Mouse (Mus musculus) liver, embryonic 11.5 days (tissue): ENCODE measurements around the gene Itm2c. TPM values are rescaled to one million over a fixed set of nuclear protein-coding genes. Genes with fewer than 3 reads are reported as not detected.

Experiments used
- ATAC-seq: fragments of 200-750 bp; cut with Nextera tagmentation; replicated peaks from 2 replicates; pipeline ENCODE4 v1.8.0; 2017; ENCODE audit warnings: moderate number of reproducible peaks, mild to moderate bottlenecking, moderate TSS enrichment, moderate library complexity; ENCODE audit not compliant: low FRiP score
- DNase-seq: peaks from one replicate; pipeline ENCODE4 v3.0.0-alpha.2; 2017; ENCODE audit warnings: low spot score
- H3K27ac ChIP-seq: fragments of 300-500 bp; sonication (generic); 2 replicates; pipeline ENCODE4 v1.5.1; 2014; ENCODE audit warnings: mild to moderate bottlenecking, low read depth, low read length, control low read depth
- H3K27me3 ChIP-seq: fragments of 300-500 bp; sonication (generic); replicated peaks from 2 replicates; pipeline ENCODE4 v1.6.1; 2014; ENCODE audit warnings: low read length, mixed read lengths; ENCODE audit not compliant: control insufficient read depth, insufficient read depth
- H3K36me3 ChIP-seq: fragments of 300-500 bp; sonication (generic); 2 replicates; pipeline ENCODE4 v1.6.1; 2014; ENCODE audit warnings: mild to moderate bottlenecking, low read length, moderate library complexity, mixed read lengths; ENCODE audit not compliant: control insufficient read depth, insufficient read depth
- H3K4me1 ChIP-seq: fragments of 300-500 bp; sonication (generic); replicated peaks from 2 replicates; pipeline ENCODE4 v1.6.1; 2014; ENCODE audit warnings: low read length, mixed read lengths; ENCODE audit not compliant: control insufficient read depth, insufficient read depth
- H3K4me2 ChIP-seq: fragments of 300-500 bp; sonication (generic); 2 replicates; pipeline ENCODE4 v1.6.1; 2014; ENCODE audit warnings: mild to moderate bottlenecking, control low read depth, moderate library complexity
- H3K4me3 ChIP-seq: fragments of 300-500 bp; sonication (generic); 2 replicates; pipeline ENCODE4 v1.5.1; 2014; ENCODE audit warnings: low read depth, low read length, control low read depth
- H3K9ac ChIP-seq: fragments of 300-500 bp; sonication (generic); 2 replicates; pipeline ENCODE4 v1.6.1; 2014; ENCODE audit warnings: low read depth, low read length, control low read depth
- H3K9me3 ChIP-seq: fragments of 300-500 bp; sonication (generic); 2 replicates; pipeline ENCODE4 v1.6.1; 2016; ENCODE audit warnings: low read length, inconsistent platforms, mixed read lengths; ENCODE audit not compliant: control insufficient read depth
- WGBS: fragments of 180-500 bp; shearing (Covaris S2); extraction: QIAGEN DNeasy Blood & Tissue Kit; methylation state at CpG from one replicate; pipeline ENCODE4 v1.1.7; 2014; 5-methylcytosine and 5-hydroxymethylcytosine counted together
- polyA plus RNA-seq: library from polyadenylated mRNA; unstranded; fragments of >200 nt; fragmentation: Nextera tagmentation; extraction: Ambion mirVana; gene quantifications from 2 replicates; pipeline ENCODE4 v1.2.1, GENCODE M21; 2014

Gene Itm2c
- polyA plus RNA-seq, 1 experiment from 2014 or later, result 39.7 TPM

- H3K27me3 ChIP-seq, result no peaks in the 10 kb centered on the region
- peak overlapping the region; percentile 49; the same call in 1 of the 2 replicates for H3K27ac ChIP-seq
- H3K4me1 ChIP-seq, result peaks cover 7% of the 10 kb centered on the region
- WGBS, result 15% methylated on average over 11 of the region's 11 CpGs
- peak; percentile 48; the same call in 1 of the 2 replicates for ATAC-seq
- peak overlapping the region; percentile 23 for H3K4me2 ChIP-seq
- DNase-seq, result no peak
- no peak overlapping the region for H3K9ac ChIP-seq
- no peaks in the 10 kb centered on the region for H3K36me3 ChIP-seq
- no peak overlapping the region for H3K4me3 ChIP-seq
- H3K9me3 ChIP-seq, result no peaks in the 10 kb centered on the region
These were observed 39.8 kb downstream of the Itm2c start for GRCm38 (mm10) chr1:85933631-85934465.

- Histone ChIP-seq H3K27ac (no peak overlapping the region), H3K4me1 (peaks cover 7% of the 10 kb centered on the region), H3K36me3 (no peaks in the 10 kb centered on the region), H3K27me3 (no peaks in the 10 kb centered on the region), H3K4me2 (no peak overlapping the region), H3K9ac (no peak overlapping the region), H3K4me3 (no peak overlapping the region), H3K9me3 (no peaks in the 10 kb centered on the region)
- ATAC-seq (no peak), DNase-seq (no peak)
- WGBS, result 15% methylated on average over 7 of the region's 7 CpGs
These were observed 40.5 kb downstream of the Itm2c start for GRCm38 (mm10) chr1:85934560-85934959.

DNA sequence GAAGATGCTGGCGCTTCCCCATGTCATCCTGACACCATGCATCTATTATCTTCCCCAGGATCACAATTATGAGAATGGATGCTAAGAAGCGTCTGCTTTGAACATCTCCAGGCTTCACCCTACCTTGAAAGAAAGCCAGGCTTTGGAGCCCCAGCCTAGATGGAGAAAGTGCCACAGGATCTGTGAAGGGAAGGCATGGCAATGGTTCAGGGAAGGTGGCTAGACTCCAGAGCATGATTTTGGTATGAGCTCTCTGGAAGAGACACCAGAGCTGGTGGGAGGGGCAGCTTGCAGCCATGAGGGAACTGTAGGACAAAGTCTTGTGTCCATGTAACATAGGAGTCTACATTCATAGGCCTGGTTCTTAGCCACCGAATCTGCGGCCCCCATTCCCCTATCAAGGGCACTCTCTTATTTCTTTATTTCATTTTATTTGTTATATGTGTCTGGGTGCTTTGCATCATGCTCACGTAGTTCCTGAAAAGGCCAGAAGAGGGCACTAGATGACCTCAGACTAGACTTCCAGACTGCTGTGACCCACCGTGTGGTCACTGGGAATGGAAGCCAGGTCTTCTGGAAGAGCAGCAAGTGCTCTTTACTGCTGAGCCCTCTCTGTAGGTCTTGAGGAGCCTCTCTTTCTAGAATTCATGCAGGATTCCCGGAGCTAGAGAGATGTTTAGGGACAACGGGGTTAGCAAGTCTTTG lies 41.2 kb downstream of the Itm2c start:
- WGBS, result 39% methylated on average over 8 of the region's 8 CpGs
- no peak for DNase-seq
- ATAC-seq, result no peak
- H3K27ac ChIP-seq, result no peak overlapping the region
- no peak overlapping the region for H3K4me2 ChIP-seq
- H3K4me3 ChIP-seq, result no peak overlapping the region
- no peaks in the 10 kb centered on the region for H3K27me3 ChIP-seq
- no peaks in the 10 kb centered on the region for H3K36me3 ChIP-seq
- peaks cover 7% of the 10 kb centered on the region for H3K4me1 ChIP-seq
- no peaks in the 10 kb centered on the region for H3K9me3 ChIP-seq
- no peak overlapping the region for H3K9ac ChIP-seq

DNA sequence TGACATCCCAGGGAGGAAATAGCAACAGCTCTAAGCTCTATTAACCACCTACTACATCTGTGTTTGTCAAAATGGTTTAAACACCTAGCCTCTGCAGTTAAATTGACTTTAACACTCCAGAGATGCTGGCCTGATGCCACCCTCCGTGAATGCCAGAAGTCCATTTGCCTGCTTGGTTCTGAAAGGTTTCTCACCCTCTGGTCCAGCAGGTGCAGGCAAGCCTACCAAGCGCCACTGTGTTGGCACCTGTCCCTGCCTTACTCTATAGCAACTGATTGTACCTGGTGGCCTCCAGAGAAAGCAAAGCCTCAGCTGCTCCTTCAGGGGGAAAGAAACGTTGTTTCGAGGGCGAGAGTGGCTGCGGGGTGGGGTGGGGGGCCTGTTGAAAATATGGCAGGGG lies 42.2 kb downstream of the Itm2c start:
- WGBS, result 72% methylated on average over 6 of the region's 6 CpGs
- H3K27me3 ChIP-seq, result no peaks in the 10 kb centered on the region
- no peaks in the 10 kb centered on the region for H3K9me3 ChIP-seq
- no peak overlapping the region for H3K4me2 ChIP-seq
- DNase-seq (no peak), ATAC-seq (no peak)
- no peak overlapping the region for H3K9ac ChIP-seq
- H3K27ac ChIP-seq, result no peak overlapping the region
- no peaks in the 10 kb centered on the region for H3K36me3 ChIP-seq
- H3K4me3 ChIP-seq, result no peak overlapping the region
- H3K4me1 ChIP-seq, result peaks cover 7% of the 10 kb centered on the region

GRCm38 (mm10) chr1:85937323-85937722 lies 43.2 kb downstream of the Itm2c start:
- no peak overlapping the region for H3K4me2 ChIP-seq
- H3K4me1 ChIP-seq, result peaks cover 7% of the 10 kb centered on the region
- no peaks in the 10 kb centered on the region for H3K9me3 ChIP-seq
- no peak overlapping the region for H3K4me3 ChIP-seq
- no peaks in the 10 kb centered on the region for H3K36me3 ChIP-seq
- no peak overlapping the region for H3K9ac ChIP-seq
- H3K27ac ChIP-seq, result no peak overlapping the region
- ATAC-seq (no peak), DNase-seq (no peak)
- no peaks in the 10 kb centered on the region for H3K27me3 ChIP-seq
- WGBS, result 69% methylated on average over 1 of the region's 1 CpGs

DNA sequence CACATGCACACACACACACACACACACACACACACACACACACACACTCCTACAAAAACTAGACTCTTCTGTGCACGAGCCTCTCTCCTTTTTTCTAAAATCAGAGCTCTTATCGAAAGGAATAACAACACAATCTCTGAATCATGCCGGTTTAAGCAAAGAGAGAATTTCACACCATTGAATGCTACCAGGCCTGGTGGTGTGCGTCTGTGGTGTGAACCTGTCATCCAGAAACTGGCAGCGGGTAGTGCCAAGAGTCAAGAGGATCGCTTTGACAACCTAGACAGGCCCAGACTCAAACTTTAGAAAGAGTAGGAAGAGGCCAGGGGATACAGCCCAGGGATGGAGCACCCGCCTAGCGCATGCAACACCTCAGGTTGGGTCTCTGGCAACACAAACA lies 48.2 kb downstream of the Itm2c start:
- DNase-seq (no peak), ATAC-seq (no peak)
- H3K4me1 ChIP-seq, result no peaks in the 10 kb centered on the region
- no peak overlapping the region for H3K4me3 ChIP-seq
- H3K9me3 ChIP-seq, result no peaks in the 10 kb centered on the region
- no peak overlapping the region for H3K27ac ChIP-seq
- H3K36me3 ChIP-seq, result no peaks in the 10 kb centered on the region
- 77% methylated on average over 8 of the region's 8 CpGs for WGBS
- H3K4me2 ChIP-seq, result no peak overlapping the region
- H3K27me3 ChIP-seq, result no peaks in the 10 kb centered on the region
- H3K9ac ChIP-seq, result no peak overlapping the region

DNA sequence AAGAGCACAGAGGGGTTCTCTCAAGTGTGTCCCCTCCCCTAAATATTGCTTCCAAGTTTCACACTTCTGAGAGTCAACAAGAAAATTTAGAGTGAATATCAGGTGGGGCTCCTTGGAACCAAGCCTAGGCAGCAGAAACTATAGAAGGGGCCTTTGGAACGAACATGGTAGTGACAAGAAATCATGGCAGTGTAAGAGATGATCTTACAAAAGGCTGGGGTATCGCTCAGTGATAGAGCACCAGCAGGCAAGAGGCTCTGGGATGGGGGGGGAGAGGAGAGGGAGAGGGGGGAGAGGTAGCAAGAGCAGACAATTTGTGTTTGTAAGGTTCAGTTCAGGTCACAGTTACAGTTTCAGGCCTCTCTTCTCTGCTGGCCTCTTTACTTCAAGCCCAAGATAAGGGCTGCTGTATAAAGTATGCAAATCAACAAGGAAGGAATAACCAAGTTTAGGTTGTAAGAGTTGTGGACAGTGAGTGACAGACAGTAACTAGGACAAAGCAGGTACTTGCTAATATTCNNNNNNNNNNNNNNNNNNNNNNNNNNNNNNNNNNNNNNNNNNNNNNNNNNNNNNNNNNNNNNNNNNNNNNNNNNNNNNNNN lies 55.1 kb downstream of the Itm2c start:
- Histone ChIP-seq H3K9ac (no peak overlapping the region), H3K36me3 (no peaks in the 10 kb centered on the region), H3K4me3 (no peak overlapping the region), H3K27ac (no peak overlapping the region), H3K9me3 (no peaks in the 10 kb centered on the region), H3K4me2 (no peak overlapping the region), H3K4me1 (no peaks in the 10 kb centered on the region), H3K27me3 (no peaks in the 10 kb centered on the region)
- 67% methylated on average over 2 of the region's 2 CpGs for WGBS
- DNase-seq (no peak), ATAC-seq (no peak)

GRCm38 (mm10) chr1:85955150-85955549 lies 61.1 kb downstream of the Itm2c start:
- ATAC-seq, result no peak
- Histone ChIP-seq H3K4me1 (no peaks in the 10 kb centered on the region; the same call in none of the 2 replicates), H3K9me3 (no peaks in the 10 kb centered on the region), H3K4me3 (no peak overlapping the region), H3K4me2 (no peak overlapping the region), H3K36me3 (no peaks in the 10 kb centered on the region), H3K27me3 (no peaks in the 10 kb centered on the region), H3K27ac (no peak overlapping the region), H3K9ac (no peak overlapping the region)
- WGBS, result 71% methylated on average over 3 of the region's 3 CpGs
- DNase-seq, result no peak
